Mouse (Mus musculus): ENCODE results near the gene Tmem170. TPM values are rescaled to one million over a fixed set of nuclear protein-coding genes. Genes with fewer than 3 reads are reported as not detected.

Gene Tmem170
- 1 to 10 TPM; 2.6 to 3.1 TPM for total RNA-seq (2021)
- long read RNA-seq, experiment 1, partial matches to known transcripts: 0 of 4 reads
- long read RNA-seq, experiment 1, other reads (novel, unspliced or antisense): 1 of 4 reads
- long read RNA-seq, experiment 2, partial matches to known transcripts: 0 of 3 reads
- long read RNA-seq, experiment 2, other reads (novel, unspliced or antisense): 2 of 3 reads

- intact Hi-C loops (cut with DNase I): no loop called here
- DNase-seq: peak; percentile 97 to 98
Measured at GRCm38 (mm10) chr8:111876355-111876948, at the start of gene Tmem170. Gene Tmem170, minus strand, starts transcription at chr8:111876750.

- intact Hi-C loops (cut with DNase I): loop anchor here (5.0 kb wide), 1 partner anchor 38 kb away; no protein-coding TSS in a partner anchor
Measured at GRCm38 (mm10) chr8:111924976-111925375, 48.4 kb upstream of the Tmem170 start.

GRCm38 (mm10) chr8:111923383-111923804 is 46.8 kb upstream of the Tmem170 start:
- peak; percentile 55 to 70 for DNase-seq
- intact Hi-C loops (cut with DNase I): loop anchor here (5.0 kb wide), 1 partner anchor 36 kb away; no protein-coding TSS in a partner anchor

More at GRCm38 (mm10) chr8:111924976-111925375, 48.4 kb upstream of the Tmem170 start:
- DNase-seq: no peak

- DNase-seq: no peak
- intact Hi-C loops (cut with DNase I): loop anchor here (5.0 kb wide), 1 partner anchor 34 kb away; no protein-coding TSS in a partner anchor
Measured at GRCm38 (mm10) chr8:111920971-111921370, 44.4 kb upstream of the Tmem170 start.

GRCm38 (mm10) chr8:111919663-111920062 is 43.1 kb upstream of the Tmem170 start:
- no peak for DNase-seq
- intact Hi-C loops (cut with DNase I): loop anchor here (5.0 kb wide), 1 partner anchor 32 kb away; no protein-coding TSS in a partner anchor

DNA sequence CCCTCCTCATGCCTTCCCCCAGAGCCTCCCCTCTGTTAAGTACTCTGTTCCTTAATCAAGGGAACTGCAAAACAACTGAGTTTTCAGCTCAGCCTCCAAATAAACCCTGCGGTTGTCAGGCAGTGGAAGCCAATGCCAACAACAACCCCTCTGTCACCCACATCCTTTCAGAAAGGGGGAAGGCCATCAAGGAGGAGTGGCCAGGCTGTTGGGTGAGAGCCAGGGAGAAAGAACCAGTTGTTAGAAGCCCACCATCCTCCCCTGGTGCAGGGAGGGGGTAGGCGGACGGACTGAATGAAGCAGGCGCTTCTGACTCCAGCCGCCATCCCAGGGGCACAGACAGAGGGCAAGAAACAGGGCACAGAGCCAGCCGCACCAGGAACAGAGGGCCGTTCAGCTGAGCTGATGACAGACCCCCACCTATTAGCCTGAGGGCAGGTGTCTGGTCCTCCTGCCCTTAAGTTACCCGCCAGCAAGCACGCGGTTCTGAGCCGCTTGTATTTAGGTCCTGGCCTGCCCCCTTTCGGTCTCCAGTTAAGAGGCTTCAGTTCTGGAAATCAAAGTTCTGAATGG is 36.4 kb upstream of the Tmem170 start:
- DNase-seq: no peak
- intact Hi-C loops (cut with DNase I): no loop called here

DNA sequence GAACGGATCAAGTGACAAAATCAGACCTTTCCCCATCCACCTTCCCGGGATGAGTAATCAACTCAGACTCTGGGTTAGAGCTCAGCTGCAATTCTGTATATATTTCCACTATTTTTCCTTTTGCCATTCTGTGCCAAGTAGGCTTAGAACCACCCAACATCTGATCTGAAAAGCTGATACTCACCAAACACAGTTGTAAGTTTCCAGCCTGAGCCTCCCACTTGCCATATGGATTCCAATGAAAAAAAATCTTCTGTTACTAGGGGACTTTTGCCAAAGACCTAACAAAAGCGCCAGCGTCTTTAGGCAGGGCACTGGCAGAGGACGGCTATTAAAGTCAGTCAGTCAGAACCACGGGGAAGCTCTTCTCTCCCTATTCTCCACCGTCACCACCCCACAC is 35.0 kb upstream of the Tmem170 start:
- intact Hi-C loops (cut with DNase I): no loop called here
- DNase-seq: no peak

DNA sequence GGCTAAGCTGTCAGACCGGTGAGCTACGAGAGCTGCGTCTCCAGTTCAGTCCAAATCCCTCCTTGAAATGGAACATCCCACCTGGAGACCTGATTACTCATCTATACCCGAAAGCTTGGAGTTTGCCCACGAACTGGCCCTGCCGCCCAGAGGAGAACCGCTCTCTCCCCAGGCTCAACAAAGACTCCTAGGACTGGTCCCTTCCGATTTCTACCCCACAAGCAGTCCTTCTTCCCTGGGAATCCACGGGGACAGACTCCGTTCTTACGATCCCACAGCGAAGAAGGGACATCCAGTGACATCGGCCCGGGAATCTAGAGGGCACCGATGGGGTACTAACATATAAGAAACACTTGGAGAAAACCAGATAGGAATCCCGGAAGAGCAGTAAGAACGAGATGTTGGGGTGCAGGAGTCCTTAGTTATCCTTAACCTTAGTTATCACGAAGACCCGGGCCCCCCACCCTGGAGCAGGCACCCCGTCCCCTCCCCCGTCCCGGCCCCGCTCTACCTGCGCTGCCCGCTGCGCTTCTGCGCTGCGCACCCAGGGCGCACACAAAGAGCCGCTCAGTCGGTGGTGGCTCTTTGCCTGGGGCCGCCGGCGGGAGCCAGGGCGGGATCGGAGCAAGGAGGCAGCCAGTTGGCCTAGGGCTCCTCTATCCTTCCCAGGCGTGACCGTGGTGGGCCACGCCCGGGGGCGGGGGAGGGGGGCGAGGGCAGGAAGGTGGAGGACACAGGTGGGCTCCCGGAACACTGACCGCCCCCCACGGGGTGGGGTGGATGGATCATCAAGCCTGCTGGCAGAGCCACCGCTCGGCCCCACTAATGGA is 33.3 kb upstream of the Tmem170 start, which contains the start of gene Chst5:
Gene Chst5, minus strand, starts transcription at position 827 of the 830 bp plus-strand sequence.
- intact Hi-C loops (cut with DNase I): no loop called here
- DNase-seq: peak; percentile 4 to 11

- intact Hi-C loops (cut with DNase I): no loop called here
- DNase-seq: no peak
Measured at GRCm38 (mm10) chr8:111905500-111906121, 29.1 kb upstream of the Tmem170 start.

DNA sequence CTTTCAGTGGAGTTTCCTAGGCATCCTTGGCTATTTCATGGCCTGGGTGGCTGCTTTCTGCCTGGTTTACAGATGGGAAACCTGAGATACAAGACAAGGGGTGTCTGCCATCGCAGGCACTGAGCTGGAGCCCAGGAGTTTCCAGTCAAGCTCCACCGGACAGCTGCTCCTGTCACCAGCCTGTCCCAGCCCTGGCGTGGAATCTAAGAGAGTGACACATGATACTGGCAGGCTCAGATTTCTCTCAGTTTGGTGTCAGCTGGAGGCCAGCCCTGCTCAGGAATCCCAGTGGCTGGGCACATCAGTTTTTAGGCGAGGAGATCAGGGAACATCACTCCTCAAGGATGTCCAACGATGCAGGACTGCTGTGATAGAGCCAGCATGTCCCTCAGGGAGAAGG is 25.5 kb upstream of the Tmem170 start:
- DNase-seq: peak; percentile 9 to 25
- intact Hi-C loops (cut with DNase I): no loop called here

DNA sequence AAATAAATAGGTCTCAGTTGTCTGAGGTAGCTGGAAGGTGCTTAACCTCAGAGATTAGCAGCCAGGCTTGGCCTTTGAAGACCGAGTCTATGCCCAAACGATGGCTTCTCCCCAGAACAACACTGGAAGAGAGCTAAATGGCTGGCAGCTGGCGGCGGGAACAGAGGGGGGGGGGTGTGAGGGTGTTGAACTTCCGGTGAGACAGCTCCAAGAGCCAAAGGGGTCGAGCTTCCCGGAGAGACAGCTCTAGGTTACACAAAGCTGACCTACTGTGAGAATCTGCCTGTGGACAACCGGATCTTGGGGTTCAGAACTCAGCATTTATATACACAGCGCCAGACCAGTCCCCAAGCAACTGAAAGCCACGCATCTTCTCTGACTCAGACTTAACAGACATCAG is 22.0 kb upstream of the Tmem170 start:
- DNase-seq: no peak
- intact Hi-C loops (cut with DNase I): no loop called here

- no peak for DNase-seq
- intact Hi-C loops (cut with DNase I): no loop called here
Measured at GRCm38 (mm10) chr8:111894955-111895354, 18.4 kb upstream of the Tmem170 start.

- intact Hi-C loops (cut with DNase I): no loop called here
- DNase-seq: no peak
Measured at GRCm38 (mm10) chr8:111892615-111893014, 16.1 kb upstream of the Tmem170 start.

GRCm38 (mm10) chr8:111891983-111892382 is 15.4 kb upstream of the Tmem170 start:
- intact Hi-C loops (cut with DNase I): no loop called here

DNA sequence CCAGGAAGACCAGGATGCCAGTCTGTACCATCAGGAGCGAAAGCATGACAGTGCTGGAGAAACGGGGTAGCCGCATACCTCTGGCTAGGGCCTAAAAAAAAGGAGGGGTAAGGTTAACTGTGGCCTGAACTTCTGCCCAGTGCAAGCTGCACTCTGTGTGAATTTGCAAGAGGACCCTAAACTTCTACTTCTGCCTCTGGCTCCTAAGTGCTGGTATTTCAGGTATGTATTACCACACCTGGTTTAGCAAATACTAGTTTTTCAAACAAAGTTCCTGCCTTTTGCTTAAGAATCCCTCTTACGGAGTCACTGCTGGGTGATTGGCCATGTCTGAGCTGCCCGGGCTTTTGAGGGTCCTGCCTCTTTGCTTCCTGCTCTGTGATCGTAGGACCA is 14.4 kb upstream of the Tmem170 start:
- intact Hi-C loops (cut with DNase I): no loop called here
- no peak for DNase-seq

More at GRCm38 (mm10) chr8:111891983-111892382, 15.4 kb upstream of the Tmem170 start:
- DNase-seq: no peak

GRCm38 (mm10) chr8:111889931-111890910 is 13.7 kb upstream of the Tmem170 start:
- no peak for DNase-seq
- intact Hi-C loops (cut with DNase I): loop anchor here (5.0 kb wide), 1 partner anchor 32 kb away; no protein-coding TSS in a partner anchor

- DNase-seq: no peak
- intact Hi-C loops (cut with DNase I): loop anchor here (5.0 kb wide), 1 partner anchor 34 kb away; no protein-coding TSS in a partner anchor
Measured at GRCm38 (mm10) chr8:111888091-111888650, 11.6 kb upstream of the Tmem170 start.

DNA sequence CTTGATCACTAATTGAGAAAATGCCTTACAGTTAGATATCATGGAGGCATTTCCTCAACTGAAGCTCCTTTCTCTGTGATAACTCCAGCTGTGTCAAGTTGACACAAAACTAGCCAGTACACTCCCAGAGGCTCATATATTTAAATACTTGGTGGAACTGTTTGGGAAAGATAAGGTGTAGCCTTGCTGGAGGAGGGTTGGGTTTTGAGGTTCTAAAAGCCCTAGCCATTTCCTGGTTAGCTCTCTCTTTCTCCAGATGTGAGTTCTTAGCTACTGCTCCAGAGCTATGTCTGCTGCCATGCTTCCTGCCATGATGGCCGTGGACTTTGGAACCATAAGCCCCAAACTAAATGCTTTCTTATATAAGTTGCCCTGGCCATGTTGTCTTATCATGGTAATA is 10.9 kb upstream of the Tmem170 start:
- DNase-seq: no peak
- intact Hi-C loops (cut with DNase I): loop anchor here (5.0 kb wide), 1 partner anchor 35 kb away; no protein-coding TSS in a partner anchor
